Mouse (Mus musculus) embryonic facial prominence, embryonic 11.5 days (tissue): ENCODE measurements around the gene Zfp451. TPM values are rescaled to one million over a fixed set of nuclear protein-coding genes. Genes with fewer than 3 reads are reported as not detected.
"Not testable (repeated sequence)": the region's sequence is repeated elsewhere in the genome, so short reads cannot be mapped to it uniquely, and the experiment has no call there.

Source experiments
- ATAC-seq: fragments of 200-750 bp; cut with Nextera tagmentation; replicated peaks from 2 replicates; pipeline ENCODE4 v1.8.0; 2017; ENCODE audit warnings: low read depth; ENCODE audit not compliant: insufficient number of reproducible peaks, low FRiP score, low TSS enrichment
- DNase-seq: peaks from one replicate; pipeline ENCODE4 v3.0.0-alpha.2; 2015; ENCODE audit warnings: low spot score
- H3K27ac ChIP-seq: fragments of 300-500 bp; sonication (generic); replicated peaks from 2 replicates; pipeline ENCODE4 v1.5.1; 2014; ENCODE audit warnings: mild to moderate bottlenecking, low read depth, low read length, control low read depth
- H3K27me3 ChIP-seq: fragments of 300-500 bp; sonication (generic); 2 replicates; pipeline ENCODE4 v1.6.1; 2014; ENCODE audit warnings: mild to moderate bottlenecking, low read length, moderate library complexity, mixed read lengths; ENCODE audit not compliant: control insufficient read depth, insufficient read depth
- H3K36me3 ChIP-seq: fragments of 300-500 bp; sonication (generic); replicated peaks from 2 replicates; pipeline ENCODE4 v1.6.1; 2014; ENCODE audit warnings: low read depth, mild to moderate bottlenecking, low read length, moderate library complexity, mixed read lengths; ENCODE audit not compliant: control insufficient read depth, insufficient read depth
- H3K4me1 ChIP-seq: fragments of 300-500 bp; sonication (generic); 2 replicates; pipeline ENCODE4 v1.6.1; 2014; ENCODE audit warnings: low read length, mixed read lengths; ENCODE audit not compliant: control insufficient read depth, insufficient read depth
- H3K4me2 ChIP-seq: fragments of 300-500 bp; sonication (generic); 2 replicates; pipeline ENCODE4 v1.6.1; 2014; ENCODE audit warnings: low read depth, mild to moderate bottlenecking, control low read depth, low read length, moderate library complexity
- H3K4me3 ChIP-seq: fragments of 300-500 bp; sonication (generic); 2 replicates; pipeline ENCODE4 v1.5.1; 2014; ENCODE audit warnings: low read depth, low read length, control low read depth
- H3K9ac ChIP-seq: fragments of 300-500 bp; sonication (generic); replicated peaks from 2 replicates; pipeline ENCODE4 v1.6.1; 2014; ENCODE audit warnings: mild to moderate bottlenecking, control low read depth, low read length
- H3K9me3 ChIP-seq: fragments of 300-500 bp; sonication (generic); replicated peaks from 2 replicates; pipeline ENCODE4 v1.6.1; 2016; ENCODE audit warnings: mild to moderate bottlenecking, low read length, inconsistent platforms, mixed read lengths; ENCODE audit not compliant: control insufficient read depth
- WGBS: fragments of 180-500 bp; shearing (Covaris S2); extraction: QIAGEN DNeasy Blood & Tissue Kit; methylation state at CpG from one replicate; pipeline ENCODE4 v1.1.7; 2014; 5-methylcytosine and 5-hydroxymethylcytosine counted together
- polyA plus RNA-seq: library from polyadenylated mRNA; unstranded; fragments of >200 nt; fragmentation: Nextera tagmentation; extraction: Ambion mirVana; gene quantifications from 2 replicates; pipeline ENCODE4 v1.2.1, GENCODE M21; 2014

The Zfp451 gene
- polyA plus RNA-seq, 1 experiment from 2014 or later = 42.8 TPM

- H3K4me1 ChIP-seq, H3K4me3 ChIP-seq: not testable (repeated sequence)
- WGBS = 98% methylated on average over 8 of the region's 9 CpGs
Observed at GRCm38 (mm10) chr1:33744815-33745214, 69.6 kb downstream of the Zfp451 start.

GRCm38 (mm10) chr1:33742903-33743302 is 71.5 kb downstream of the Zfp451 start:
- WGBS = 15% methylated on average over 8 of the region's 8 CpGs
- Histone ChIP-seq H3K9ac (no peak overlapping the region), H3K4me3 (no peak overlapping the region), H3K4me1 (no peaks in the 10 kb centered on the region), H3K4me2 (no peak overlapping the region), H3K9me3 (no peaks in the 10 kb centered on the region), H3K36me3 (no peaks in the 10 kb centered on the region; the same call in 1 of the 2 replicates), H3K27ac (no peak overlapping the region), H3K27me3 (no peaks in the 10 kb centered on the region)
- ATAC-seq (no peak), DNase-seq (peak; percentile 32)

More at GRCm38 (mm10) chr1:33744815-33745214, 69.6 kb downstream of the Zfp451 start:
- H3K36me3 ChIP-seq, H3K4me2 ChIP-seq, DNase-seq, H3K27ac ChIP-seq, ATAC-seq, H3K27me3 ChIP-seq, H3K9me3 ChIP-seq, H3K9ac ChIP-seq: not testable (repeated sequence)

- Histone ChIP-seq H3K27me3 (no peaks in the 10 kb centered on the region), H3K4me2 (no peak overlapping the region), H3K36me3 (peaks cover 4% of the 10 kb centered on the region; the same call in 1 of the 2 replicates), H3K4me3 (no peak overlapping the region), H3K9me3 (no peaks in the 10 kb centered on the region), H3K27ac (no peak overlapping the region), H3K4me1 (no peaks in the 10 kb centered on the region), H3K9ac (no peak overlapping the region)
- 48% methylated on average over 12 of the region's 12 CpGs for WGBS
- ATAC-seq = peak; percentile 71
- DNase-seq = peak; percentile 89
Observed at GRCm38 (mm10) chr1:33739302-33739701, 75.1 kb downstream of the Zfp451 start.

- H3K4me2 ChIP-seq = no peak overlapping the region
- H3K4me3 ChIP-seq = no peak overlapping the region
- H3K27ac ChIP-seq = no peak overlapping the region
- no peaks in the 10 kb centered on the region for H3K9me3 ChIP-seq
- DNase-seq (no peak), ATAC-seq (no peak)
- H3K27me3 ChIP-seq = no peaks in the 10 kb centered on the region
- WGBS = 85% methylated on average over 11 of the region's 11 CpGs
- H3K4me1 ChIP-seq = no peaks in the 10 kb centered on the region
- no peak overlapping the region for H3K9ac ChIP-seq
- H3K36me3 ChIP-seq = peaks cover 4% of the 10 kb centered on the region; the same call in 1 of the 2 replicates
Observed at GRCm38 (mm10) chr1:33738681-33739278, 75.6 kb downstream of the Zfp451 start.

GRCm38 (mm10) chr1:33738281-33738680 is 76.1 kb downstream of the Zfp451 start:
- H3K4me3 ChIP-seq = no peak overlapping the region
- H3K9ac ChIP-seq = no peak overlapping the region
- ATAC-seq (no peak), DNase-seq (no peak)
- no peaks in the 10 kb centered on the region for H3K9me3 ChIP-seq
- no peaks in the 10 kb centered on the region for H3K27me3 ChIP-seq
- 92% methylated on average over 11 of the region's 11 CpGs for WGBS
- H3K4me1 ChIP-seq = no peaks in the 10 kb centered on the region
- no peak overlapping the region for H3K4me2 ChIP-seq
- peaks cover 4% of the 10 kb centered on the region; the same call in 1 of the 2 replicates for H3K36me3 ChIP-seq
- no peak overlapping the region for H3K27ac ChIP-seq

- Histone ChIP-seq H3K4me3 (no peak overlapping the region), H3K4me2 (no peak overlapping the region), H3K4me1 (no peaks in the 10 kb centered on the region), H3K36me3 (peaks cover 4% of the 10 kb centered on the region; the same call in 1 of the 2 replicates), H3K9me3 (no peaks in the 10 kb centered on the region), H3K9ac (no peak overlapping the region), H3K27me3 (no peaks in the 10 kb centered on the region), H3K27ac (no peak overlapping the region)
- no peak for DNase-seq
- no peak for ATAC-seq
- 79% methylated on average over 5 of the region's 5 CpGs for WGBS
Observed at GRCm38 (mm10) chr1:33734001-33734685, 80.3 kb downstream of the Zfp451 start.

GRCm38 (mm10) chr1:33733044-33733443 is 81.4 kb downstream of the Zfp451 start:
- WGBS = 89% methylated on average over 9 of the region's 9 CpGs
- ATAC-seq (no peak), DNase-seq (no peak)
- H3K4me2 ChIP-seq = no peak overlapping the region
- no peak overlapping the region for H3K9ac ChIP-seq
- no peak overlapping the region for H3K27ac ChIP-seq
- no peaks in the 10 kb centered on the region for H3K9me3 ChIP-seq
- no peaks in the 10 kb centered on the region for H3K4me1 ChIP-seq
- no peaks in the 10 kb centered on the region for H3K27me3 ChIP-seq
- H3K4me3 ChIP-seq = no peak overlapping the region
- H3K36me3 ChIP-seq = peaks cover 4% of the 10 kb centered on the region; the same call in 1 of the 2 replicates

- no peak overlapping the region for H3K4me3 ChIP-seq
- no peaks in the 10 kb centered on the region for H3K4me1 ChIP-seq
- H3K27me3 ChIP-seq = no peaks in the 10 kb centered on the region
- H3K36me3 ChIP-seq = peaks cover 6% of the 10 kb centered on the region
- no peaks in the 10 kb centered on the region for H3K9me3 ChIP-seq
- H3K9ac ChIP-seq = no peak overlapping the region
- H3K27ac ChIP-seq = no peak overlapping the region
- no peak for DNase-seq
- no peak overlapping the region for H3K4me2 ChIP-seq
- ATAC-seq = no peak
- 87% methylated on average over 5 of the region's 5 CpGs for WGBS
Observed at GRCm38 (mm10) chr1:33725086-33725485, 89.3 kb downstream of the Zfp451 start.
